Mouse (Mus musculus) heart, postnatal 4 days (tissue): ENCODE data around the gene Tprgl. TPM values are rescaled to one million over a fixed set of nuclear protein-coding genes. Genes with fewer than 3 reads are reported as not detected.

Experiments used
- DNase-seq: peaks from one replicate; pipeline ENCODE4 v3.0.0; 2021
- total RNA-seq, 2 experiments: library from RNA; stranded (reverse); gene quantifications; 2 replicates each; pipeline ENCODE4 v1.2.3; 2021

Tprgl gene
- total RNA-seq, 2 experiments from 2014 or later = 100 to 113 TPM

DNA sequence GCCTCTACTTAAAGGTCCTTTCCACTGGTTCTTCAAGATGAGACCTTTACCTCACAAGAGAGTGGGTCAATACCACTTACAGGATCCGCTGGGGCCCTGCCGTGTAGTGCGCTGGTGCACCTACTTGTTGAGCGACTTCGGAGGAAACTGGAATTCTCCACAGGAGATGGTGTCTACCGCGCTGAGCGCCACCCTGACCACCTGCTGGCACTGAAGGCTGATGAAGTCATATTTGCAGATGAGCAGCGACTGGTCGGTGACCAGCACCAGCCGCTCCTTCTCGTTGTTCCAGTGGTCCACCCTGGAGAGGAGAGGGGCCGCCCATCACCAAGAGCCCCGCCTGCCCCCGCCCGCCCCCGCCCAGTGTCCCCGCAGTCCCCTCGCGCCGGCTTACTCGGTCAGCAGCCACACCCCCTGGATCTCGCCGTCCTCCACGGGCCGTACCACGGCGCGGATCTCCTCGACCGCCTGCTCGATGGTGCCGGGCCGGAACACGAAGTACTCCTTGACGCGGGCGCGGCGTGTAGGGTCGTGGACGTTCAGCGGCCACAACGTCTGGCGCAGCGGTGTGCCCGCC, 417 bp downstream of the Tprgl start:
- DNase-seq = no peak

DNA sequence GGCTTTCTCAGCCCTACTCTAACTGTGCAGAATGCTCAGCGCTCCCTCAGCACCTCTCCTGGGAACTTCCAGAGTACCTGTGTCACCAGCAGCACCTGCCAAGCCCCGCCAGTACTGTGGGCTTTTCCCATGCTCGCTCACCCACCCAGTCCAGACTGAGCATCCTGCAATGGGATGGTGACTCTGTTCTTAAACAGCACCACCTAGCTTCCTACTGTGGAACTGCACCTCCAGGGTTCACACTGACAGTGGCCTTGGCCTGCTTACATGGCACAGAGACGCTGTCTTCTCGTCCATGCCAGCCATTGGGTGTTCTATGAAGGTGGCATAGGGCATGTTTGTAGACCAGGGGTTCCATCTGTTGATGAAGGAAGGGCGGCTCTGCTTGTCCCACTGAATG, 1.5 kb downstream of the Tprgl start:
- peak; percentile 92 for DNase-seq

DNA sequence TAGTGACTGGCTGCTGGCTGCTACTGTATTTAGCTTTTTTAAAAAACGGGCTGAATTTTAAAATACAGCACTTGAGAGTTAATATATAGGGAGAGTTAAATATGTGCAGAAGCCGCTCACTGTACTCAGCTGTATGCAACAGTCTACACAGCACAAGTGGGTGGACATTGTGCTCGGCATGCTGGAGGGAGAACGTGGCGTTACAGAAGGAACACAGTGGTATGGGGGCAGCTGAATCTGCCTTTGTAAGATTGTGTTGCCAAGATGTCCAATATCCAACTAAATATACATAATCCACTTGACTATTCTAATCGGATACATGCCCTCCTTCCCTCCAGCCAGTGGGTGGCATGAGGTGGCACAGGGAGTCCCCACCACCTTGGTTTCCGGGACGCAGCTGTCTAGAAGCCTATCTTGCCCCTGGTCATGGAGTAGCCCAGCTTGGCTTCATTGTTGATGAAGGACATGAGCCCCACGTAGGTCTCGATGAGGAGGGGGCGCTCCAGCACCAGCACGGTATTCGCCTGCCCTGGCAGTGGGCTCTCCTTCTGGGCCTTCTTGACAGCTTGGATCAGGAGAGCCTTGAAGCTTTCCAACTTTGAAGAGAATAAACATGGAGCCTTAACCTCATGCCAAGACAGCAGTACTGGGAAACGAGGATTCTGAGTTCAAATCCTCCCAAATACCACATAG, 2.4 kb downstream of the Tprgl start:
- no peak for DNase-seq

DNA sequence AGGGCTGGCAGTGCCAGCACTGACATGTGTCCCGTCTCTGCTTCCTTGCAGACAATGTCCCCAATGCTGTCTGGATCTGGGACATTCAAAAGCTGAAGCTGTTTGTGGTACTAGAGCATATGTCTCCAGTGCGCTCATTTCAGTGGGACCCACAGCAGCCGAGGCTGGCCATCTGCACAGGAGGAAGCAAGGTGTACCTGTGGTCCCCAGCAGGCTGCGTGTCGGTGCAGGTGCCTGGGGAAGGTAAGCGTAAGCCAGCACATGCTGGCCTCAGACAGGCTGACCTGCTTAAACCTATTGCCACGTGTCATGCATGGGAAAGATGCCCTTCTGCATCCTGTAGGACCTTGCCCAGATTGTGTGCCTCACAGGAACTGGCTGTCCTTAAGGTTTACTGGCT, 4.4 kb downstream of the Tprgl start:
- DNase-seq = no peak

DNA sequence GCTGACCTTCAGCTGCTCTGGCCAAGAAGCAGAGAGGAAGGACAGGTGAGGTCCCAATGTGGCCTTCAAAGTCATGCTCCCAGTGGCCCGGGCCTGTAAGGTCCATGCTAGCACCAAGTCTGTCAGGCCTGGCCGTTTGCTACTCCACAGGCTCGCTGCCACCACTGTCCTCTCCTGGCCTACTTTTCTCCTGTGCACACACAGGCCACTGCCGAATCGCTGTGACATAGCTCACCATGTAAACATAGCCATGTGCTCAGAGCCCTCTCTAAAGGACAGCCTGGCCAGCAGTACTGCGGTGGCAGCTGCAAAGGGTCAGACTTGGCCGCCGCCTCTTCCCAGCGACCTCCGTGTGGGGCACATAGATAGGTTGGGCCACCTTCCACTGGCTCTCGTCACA, 6.4 kb downstream of the Tprgl start:
- DNase-seq = no peak

DNA sequence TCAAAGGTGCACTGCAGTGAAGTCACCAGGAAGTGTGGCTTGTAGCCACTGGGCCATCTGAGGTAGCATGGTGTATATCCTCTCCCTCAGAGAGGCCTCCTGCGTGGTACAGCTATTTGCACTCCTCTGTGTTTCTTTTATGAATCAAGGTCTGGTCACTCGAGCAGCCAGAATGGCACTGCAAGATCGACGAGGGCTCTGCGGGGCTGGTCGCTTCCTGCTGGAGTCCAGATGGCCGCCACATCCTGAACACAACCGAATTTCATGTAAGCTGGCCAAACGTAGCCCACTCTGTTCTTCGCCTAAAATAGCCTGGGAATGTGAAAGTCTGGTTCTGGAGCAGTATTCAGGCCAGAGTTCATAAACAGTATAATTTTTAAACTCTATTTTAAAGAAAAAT, 14.1 kb downstream of the Tprgl start:
- DNase-seq = no peak

DNA sequence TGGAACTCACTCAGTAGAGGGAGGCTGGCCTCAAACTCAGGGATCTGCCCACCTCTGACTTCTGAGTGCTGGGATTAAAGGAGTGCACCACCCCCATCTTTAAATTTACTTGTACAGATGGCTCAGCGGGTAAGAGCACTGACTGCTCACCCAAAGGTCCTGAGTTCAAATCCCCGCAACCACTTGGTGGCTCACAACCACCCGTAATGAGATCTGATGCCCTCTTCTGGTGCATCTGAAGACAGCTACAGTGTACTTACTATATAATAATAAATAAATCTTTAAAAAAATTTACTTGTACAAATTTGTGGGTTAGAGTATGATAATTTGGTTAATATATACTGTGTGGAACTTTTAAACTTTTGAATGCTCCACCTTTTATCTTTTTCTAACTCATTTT, 15.8 kb downstream of the Tprgl start:
- no peak for DNase-seq

DNA sequence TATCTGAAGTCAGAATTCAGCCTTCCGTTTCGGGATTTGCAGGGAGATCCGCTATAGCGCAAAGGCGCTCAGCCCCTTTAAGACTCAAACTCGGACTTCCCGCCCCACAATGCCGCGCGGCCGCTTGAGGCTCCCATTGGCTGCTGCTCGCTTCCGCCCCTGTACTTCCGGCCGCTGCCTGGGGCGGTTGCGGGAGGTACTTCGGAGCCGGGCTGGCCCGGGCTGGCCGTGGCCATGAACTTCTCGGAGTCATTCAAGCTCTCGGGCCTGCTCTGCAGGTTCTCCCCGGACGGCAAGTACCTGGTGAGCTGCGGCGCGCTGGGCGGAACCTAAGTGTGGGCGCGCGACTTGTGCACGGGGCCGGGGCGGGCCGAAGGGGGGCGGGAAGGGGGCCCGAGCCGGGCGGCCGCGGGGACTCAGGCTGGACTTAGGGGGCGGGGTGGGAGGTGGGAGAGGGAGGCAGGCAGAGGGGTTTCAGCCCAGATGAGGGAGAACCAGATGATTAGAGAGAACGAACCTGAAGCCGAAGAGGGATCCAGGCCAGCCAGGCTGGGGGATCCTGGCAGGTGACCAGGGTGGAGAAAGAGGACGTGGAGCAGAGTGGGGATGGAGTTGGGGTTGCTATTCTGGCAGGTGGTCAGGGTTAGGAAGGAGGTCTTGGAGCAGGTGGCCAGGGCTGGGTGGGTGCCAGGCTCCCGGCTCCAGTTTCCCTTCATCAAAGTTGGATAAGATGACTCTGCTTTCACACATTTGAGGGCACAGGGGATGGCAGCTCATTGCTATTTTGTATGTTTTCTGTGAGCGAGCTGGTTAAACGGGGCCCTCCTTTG, 18.0 kb downstream of the Tprgl start, which contains the start of gene Wrap73:
Gene Wrap73 (plus strand): TSS at position 162 of the 830 bp plus-strand sequence.
- DNase-seq = peak; percentile 92

DNA sequence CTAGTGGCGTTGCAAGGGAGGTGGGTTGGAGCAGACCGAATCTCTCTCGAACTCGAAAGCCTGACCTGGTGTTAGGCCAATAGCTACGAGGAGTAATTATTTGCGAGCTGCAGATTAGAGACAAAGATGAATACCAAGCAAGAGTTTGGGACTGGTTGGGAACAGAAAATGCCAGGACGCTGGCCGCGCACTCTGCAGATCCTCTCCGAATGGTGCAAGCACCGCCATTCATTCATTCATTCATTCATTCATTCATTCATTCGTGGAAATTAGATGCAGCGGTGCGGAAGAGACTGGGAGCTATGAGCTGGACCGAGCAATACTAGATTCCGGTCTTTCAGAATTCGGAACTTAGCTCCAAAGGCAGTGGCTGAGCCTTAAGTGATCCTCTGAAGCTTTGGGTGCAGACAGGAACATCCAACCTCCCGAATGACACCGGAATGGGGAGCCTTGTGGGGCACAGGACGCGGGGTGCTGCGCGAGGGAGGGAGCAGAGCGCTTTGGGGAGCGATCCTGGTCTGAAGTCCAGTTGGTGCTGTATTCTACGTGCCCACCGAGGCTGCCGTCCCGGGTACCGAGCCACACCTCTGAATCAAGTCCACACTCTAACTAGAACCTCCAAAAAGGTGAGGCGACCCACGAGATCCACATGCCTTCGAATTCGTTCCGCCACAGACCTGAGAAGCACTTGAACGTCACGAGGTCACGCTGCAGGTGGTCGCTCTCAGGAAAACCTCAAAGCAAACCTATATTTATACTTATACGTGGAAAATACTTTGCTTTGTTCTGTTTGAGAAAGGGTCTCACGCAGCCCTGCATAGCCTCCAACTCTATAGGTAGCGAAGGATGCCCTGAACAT, 19.2 kb downstream of the Tprgl start:
- no peak for DNase-seq

DNA sequence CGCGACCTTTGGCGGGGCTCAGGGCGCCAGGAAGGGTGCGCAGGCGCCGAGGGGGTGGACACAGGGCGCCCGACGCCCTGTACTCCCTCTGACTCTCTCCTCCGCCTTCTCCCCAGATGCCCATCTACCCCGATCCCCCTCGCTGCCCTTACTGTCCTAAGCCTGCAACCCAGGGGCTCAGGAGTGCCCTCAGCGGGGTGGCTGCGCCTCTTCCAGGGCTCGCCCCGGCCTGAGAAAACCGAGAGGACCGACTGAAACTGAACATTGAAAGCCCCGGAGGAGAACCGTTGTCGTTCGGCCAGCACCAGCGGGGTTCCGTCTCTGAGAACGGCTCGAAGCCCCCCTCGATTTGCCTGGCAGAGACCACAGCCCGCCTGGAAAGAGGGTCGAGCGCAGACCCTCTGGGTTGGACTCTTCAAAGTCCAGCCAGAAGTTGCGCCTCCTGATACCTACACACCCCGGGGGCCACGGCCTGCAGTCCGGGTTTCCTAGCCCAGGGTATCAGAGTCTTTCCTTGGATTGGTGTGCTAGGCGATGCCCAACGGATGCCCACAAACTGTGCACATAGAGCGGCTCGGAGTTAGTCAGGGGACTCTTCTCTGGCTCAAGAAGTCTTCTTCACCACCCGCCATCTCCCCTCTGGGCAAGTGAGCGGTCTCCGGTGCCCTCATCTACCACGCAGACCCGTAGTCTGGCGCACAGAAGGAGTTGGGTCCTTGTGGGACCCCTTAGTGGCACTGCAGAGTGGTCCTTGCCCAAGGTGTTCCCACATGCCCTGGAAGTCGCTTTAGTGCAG, 20.1 kb downstream of the Tprgl start:
- no peak for DNase-seq

DNA sequence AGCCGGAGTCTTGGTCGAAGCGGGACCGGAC, 20.5 kb downstream of the Tprgl start, which contains the start of gene Trp73:
Gene Trp73 (minus strand): TSS at position 27 of the 31 bp plus-strand sequence.
- DNase-seq = no peak

DNA sequence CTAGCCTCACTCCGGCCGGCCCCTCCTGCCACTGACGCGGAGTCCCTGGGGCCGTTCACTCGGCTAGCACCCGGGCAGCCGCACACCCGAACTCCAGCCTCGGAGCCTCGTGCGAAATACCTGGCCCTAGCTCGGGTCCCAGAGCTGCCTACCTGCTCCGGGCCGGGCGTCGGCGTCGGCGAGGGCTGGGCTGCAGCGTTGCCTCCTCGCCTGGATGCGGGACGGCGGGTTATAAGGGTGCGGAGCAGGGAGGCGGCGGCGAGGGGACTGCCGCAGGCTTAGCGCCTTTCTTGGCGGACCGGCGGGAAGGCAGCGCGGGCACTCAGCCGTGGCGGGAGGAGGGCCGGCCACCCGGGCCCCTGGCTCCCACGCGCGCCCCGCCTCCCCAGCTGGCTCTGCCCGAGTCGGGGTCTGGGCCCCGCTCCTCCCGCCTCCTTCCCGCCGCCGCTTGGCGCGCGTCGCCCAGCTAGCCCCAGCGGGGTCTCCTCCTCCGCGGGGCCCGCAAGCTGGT, 20.7 kb downstream of the Tprgl start:
- peak; percentile 26 for DNase-seq

DNA sequence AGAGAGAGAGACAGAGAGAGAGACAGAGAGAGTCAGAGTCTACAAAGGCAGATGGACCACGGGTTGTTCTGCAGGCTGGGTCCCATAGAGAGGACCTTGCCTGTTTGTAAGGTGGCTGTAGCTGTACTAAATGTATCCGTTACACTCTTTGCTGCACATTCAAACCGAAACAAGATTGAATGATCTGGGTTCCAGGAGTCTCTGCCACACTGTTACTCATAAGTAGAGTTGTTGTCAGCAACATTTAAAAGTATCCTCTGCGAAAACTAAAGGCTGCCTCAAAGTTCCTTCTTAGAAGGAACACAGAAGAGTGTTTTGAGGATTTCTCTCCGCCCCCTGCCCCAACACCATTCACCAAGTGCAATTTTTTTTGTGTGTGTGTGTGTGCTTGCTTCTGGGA, 23.3 kb downstream of the Tprgl start:
- DNase-seq = no peak

DNA sequence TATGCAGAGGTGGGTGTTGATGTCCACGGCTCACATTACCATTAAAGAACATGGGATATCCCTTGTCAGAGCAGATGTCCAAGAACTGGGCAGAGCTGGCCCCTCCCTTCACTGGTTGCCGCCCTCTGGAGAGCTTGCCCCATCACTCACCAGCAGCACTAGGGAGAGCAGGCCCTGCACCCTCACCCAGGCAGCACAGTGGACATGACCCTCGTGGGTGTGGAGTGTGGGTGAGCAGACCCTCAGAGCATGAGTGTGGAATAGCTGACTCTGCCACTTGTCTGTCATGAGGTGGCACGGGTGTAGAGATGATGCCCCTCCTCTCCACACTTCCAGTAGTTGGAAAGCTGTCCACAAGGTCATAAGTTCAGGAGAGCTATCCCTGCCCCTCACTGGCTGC, 25.7 kb downstream of the Tprgl start:
- DNase-seq = no peak

DNA sequence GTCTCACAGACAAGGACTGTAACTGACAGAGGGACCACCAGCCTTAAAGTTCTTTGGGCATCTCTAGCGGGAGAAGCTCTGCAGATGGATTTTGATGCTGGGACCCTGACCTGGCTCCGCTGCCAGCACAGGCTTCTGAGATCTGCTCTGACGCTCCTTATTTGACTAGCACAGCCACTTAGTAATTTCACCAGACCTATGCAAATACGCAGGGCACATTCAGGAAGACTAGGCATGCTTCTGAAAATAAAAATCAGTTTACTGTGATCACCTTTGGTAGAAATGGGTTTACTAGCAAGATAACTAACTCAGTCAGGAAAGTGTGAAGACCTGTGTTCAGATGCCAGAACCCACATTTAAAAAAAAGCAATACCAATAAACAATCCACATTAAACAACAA, 28.6 kb downstream of the Tprgl start:
- no peak for DNase-seq

DNA sequence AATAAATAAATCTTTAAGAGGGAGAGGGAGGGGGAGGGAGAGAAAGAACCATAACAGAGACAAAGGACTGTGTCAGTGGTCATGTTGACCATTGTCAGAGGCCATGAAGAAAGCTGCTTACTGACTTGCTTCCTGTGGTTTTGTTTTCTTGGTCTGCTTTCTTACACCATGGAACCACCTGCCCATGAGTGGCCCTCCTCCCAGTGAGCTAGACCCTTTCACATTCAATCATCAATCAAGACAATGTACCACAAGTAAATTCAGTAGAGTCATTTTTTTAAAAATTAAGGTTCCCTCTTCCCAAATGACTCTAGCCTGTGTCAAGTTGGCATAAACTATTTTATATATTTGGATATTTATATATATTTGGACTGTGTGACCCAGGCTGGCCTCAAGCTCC, 30.5 kb downstream of the Tprgl start:
- DNase-seq = no peak

DNA sequence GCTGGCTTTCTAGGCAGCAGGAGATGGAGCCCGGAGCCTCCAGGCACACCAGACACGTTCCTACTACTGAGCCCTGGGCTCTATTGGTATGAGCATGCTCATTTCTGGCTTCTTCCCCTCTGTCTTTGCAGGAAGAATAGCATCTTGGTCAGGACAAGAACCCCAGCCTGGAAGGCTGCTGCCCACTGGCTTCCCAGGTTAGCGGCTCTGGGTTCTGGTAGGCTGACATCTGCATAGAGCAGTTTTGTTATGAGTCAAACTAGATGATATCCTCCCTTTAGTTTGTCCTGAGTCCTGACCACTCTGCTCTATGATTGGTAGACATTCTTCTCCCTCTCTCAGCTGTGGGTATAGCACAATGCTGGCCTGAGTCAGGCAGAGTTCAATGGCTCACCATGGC, 33.2 kb downstream of the Tprgl start:
- no peak for DNase-seq

DNA sequence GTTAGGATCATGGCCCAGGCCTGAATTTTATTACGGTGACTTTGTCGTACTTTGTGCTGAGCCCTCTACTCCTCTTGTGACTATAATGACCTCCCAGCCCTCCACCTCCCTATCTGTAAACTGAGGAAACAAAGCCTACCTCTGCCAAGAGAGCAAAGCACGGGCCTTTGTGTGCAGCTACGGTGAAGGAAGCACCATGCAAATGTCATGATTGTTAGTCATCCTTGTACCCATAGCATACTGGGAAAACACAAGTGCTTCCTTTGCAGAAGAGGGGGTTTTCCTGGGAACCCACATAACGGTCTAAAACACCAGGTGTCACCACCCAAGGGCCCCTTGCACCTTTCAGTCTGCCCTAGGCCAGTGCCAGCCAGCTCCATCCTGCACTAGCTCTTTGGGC, 35.3 kb downstream of the Tprgl start:
- DNase-seq = no peak

DNA sequence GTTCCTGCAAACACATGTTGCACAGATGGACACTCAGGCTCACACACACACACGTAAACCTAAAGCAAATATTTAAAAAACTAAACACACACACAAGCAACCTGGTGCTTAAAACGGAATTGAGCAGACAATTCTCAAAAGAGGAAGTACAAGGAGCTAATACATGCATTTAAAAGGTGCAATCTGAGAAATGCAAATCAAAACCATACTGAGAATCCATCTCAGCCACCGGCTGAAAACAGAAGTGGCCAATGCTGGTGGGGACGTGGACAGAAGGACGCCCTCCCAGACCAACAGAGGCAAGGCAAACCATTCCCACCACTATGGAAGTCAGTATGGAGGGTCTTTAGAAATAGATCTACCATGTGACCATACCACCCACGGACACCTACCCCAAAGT, 36.9 kb downstream of the Tprgl start:
- DNase-seq = no peak

DNA sequence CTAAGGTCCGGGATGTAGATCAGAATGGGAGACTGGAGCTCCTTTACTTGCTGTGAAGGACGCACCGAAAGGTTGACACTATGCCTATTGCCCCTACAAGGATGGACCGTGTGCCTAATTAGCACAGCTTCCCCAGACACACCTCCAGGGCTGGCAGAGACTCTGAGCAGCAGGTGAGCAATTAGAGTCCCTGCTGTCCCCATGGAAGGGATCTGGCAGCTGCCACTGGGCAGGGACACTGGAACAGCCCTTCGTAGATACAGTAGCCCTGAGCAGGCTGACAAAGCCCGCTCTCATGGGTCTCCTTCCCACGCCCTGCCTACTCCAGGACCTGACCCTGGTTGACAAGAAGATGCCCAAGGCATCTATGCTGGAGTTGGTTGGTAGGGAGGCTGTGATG, 38.1 kb downstream of the Tprgl start:
- DNase-seq = no peak

DNA sequence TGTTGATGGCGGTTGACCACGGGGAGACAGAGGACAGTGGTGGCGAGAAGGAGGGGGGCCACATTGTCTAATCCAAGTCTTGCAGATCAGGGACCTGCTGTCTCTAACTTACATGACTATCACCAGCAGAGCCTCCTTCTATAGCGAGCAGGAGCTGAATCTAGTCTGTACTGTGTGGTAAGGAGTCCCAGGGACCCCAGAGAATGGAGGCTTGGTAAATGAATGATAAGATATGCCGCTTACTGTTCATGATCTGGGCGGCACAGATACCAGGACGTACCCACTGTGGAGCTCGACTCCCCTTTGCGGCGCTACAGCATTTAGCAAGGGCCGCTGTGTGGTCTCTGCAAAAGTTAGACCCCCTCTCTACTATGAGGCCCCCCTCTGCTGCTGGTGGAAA, 38.7 kb downstream of the Tprgl start:
- no peak for DNase-seq

DNA sequence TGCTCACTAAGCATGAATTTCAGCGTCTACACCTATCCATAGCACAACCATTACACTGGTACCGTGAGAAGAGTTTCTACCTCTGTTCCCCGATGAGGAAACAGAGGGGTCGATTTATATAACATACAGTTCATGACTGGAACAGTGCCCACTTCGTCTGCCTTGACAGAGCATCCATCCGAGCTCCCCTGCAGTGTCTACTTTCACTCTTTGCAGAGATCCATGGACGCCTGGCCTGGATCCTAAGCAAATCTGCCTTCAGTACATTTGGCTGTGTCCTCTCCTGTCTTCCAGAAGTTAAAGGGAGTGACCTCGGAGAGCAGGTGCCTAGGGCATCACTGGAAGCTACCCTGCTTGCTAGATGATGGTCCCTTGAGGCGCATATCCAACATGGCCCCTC, 41.3 kb downstream of the Tprgl start:
- DNase-seq = no peak
